Mouse (Mus musculus) cerebellum, adult 2 months (tissue): ENCODE measurements at regions not wholly inside any gene's neighbourhood (a gene's known extent, or its start where the extent isn't known, plus 50 kb on each side); places are given as distances from the start of the nearest gene placed in this dataset.

ENCODE experiments used
- CTCF ChIP-seq: fragments of 200-500 bp; IDR thresholded peaks from 2 replicates; pipeline ENCODE4 v1.5.1; 2011; ENCODE audit warnings: low read depth, mild to moderate bottlenecking, control low read depth, low read length, moderate library complexity, borderline replicate concordance; ENCODE audit not compliant: insufficient read depth
- POLR2A ChIP-seq: fragments of 200-500 bp; IDR thresholded peaks from 2 replicates; pipeline ENCODE4 v1.6.1; 2011; ENCODE audit warnings: low read length, control low read depth, borderline replicate concordance; ENCODE audit not compliant: insufficient read depth

DNA sequence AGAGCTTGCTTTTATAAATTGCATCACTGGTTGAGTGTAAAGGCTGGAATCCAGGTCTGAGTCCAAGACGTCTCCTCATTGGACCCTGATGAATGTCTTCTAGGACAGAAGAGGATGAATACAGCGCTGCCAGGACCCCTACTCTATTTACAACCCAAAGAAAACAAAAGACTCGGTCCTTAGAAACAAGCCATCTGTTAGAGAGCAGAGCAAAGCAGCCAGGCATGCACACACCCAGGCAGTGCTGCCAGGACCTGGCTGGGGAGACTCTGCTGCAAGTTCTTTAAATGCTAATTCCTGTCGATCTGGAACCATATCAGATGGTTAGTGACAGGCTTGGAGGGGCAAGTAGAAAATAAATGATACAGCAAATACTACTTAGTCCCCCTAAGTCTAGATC lies 284.4 kb upstream of the Dmac1 start:
- TF ChIP-seq CTCF: no peak
- TF ChIP-seq POLR2A: no peak
